Mouse (Mus musculus): ENCODE data around the gene Cdk8.
A peak's percentile ranks its signal among the peaks of the same experiment; 100 is the strongest.
"Not testable (repeated sequence)": the region's sequence is repeated elsewhere in the genome, so short reads cannot be mapped to it uniquely, and the experiment has no call there.

Cdk8 gene

DNA sequence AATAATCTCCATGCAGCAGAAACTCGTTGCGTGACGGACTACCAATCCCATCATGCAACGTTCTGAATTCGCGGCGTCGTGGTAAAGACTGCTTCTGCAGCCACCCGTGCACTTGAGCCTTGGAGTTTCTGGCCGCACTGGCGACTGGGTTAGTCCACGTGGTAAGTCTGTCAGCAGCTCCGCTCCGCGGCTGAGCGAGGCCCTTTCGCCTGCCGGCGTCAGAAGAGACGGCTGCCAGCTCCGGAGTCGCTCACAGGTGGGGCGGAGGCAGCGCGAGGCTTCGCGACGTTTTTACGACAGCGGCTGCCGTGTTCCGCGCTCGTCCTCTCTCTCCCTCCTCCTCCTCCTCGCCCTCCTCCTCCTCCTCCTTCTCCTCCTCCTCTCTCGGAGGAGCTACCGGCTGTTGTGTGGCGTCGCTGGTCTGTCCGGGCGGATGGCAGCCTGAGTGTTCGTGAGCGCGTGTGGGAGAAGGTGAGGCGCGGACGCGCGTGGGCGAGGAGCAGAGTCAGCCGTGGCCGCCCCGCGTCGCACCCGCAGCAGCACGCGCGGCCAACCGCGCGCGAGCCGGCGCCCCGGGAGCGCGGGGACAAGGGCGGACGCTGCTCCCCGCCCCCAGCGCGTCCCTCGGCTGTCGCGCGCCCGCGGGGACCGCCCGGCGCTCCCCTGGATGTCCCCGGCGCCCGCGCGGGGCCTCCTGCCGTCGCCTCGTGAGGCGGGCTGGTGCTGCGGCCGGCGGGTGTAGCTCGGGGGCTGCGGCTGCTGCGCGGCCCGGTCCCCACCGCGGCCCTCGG is at the start of gene Cdk8:
TSS of gene Cdk8 (plus strand) at position 367 of the 791 bp plus-strand sequence.
- DNase-seq (ENCODE audit: low read depth, low spot score): peak; percentile 73

DNA sequence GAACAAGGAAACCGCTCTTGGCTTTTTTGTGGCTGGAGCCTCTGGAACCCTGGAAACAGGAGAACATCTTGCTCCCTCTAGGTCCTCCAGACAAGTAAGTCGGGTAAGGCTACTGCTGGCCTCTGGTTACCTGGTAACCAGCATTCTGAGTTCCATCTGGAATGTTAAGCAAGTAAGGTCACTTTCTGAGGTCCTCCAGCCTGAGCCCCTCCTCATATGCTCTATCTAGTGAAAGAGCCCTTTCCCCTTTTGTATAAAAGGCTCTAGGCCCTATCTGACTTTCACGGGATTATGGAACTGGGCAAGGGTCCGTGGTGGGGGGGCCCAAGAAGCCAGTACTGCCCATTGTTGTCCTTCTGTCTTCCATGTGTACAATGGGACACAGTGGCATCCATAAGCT is 45.8 kb upstream of the Cdk8 start, which contains the start of gene 1700001J03Rik:
TSS of gene 1700001J03Rik (minus strand) at position 101 of the 400 bp plus-strand sequence.
- not testable (repeated sequence) for DNase-seq (ENCODE audit: low read depth, low spot score)

DNA sequence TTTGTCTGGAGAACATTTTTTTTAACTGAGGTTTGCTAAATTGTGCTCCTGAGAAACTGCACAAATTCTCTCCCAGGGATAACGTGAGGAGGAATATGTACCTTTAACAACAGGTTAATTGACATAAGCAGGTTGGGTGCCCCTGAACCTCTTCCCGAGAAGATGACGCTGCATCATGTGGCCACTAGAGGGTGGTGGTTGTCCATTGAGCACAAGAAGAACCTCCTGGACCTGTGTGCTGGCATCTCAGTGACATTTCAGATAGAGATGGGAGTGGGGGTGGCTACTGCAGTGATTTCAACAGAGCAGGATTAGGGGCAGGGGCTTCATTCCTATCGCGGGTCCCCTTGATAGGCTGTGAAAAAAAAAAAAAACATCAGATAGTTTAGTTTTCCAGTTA is 43.6 kb upstream of the Cdk8 start:
- not testable (repeated sequence) for DNase-seq (ENCODE audit: low read depth, low spot score)

GRCm38 (mm10) chr5:146188144-146188543 is 42.9 kb upstream of the Cdk8 start:
- DNase-seq (ENCODE audit: low read depth, low spot score): no peak

- no peak for DNase-seq (ENCODE audit: low read depth, low spot score)
Measured at GRCm38 (mm10) chr5:146188712-146189111, 42.3 kb upstream of the Cdk8 start.

DNA sequence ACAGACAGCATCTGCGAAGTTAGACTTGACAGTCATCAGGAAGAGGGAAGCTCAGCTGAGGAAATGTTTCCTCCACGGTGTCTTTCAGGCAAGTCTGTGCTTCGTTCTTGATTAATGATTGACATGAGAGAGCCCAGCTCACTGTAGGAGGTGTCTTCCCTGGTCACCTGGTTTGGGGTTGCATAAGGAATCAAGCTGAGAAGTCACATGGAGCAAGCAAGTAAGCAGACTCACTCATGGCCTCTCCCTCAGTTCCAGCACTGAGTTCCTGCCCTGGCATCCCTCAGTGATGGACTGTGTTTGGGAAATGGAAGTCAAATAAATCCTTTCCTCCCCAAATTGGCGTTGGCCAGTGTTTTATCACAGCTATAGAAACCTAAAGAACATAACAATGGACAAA is 40.9 kb upstream of the Cdk8 start:
- DNase-seq (ENCODE audit: low read depth, low spot score): no peak

DNA sequence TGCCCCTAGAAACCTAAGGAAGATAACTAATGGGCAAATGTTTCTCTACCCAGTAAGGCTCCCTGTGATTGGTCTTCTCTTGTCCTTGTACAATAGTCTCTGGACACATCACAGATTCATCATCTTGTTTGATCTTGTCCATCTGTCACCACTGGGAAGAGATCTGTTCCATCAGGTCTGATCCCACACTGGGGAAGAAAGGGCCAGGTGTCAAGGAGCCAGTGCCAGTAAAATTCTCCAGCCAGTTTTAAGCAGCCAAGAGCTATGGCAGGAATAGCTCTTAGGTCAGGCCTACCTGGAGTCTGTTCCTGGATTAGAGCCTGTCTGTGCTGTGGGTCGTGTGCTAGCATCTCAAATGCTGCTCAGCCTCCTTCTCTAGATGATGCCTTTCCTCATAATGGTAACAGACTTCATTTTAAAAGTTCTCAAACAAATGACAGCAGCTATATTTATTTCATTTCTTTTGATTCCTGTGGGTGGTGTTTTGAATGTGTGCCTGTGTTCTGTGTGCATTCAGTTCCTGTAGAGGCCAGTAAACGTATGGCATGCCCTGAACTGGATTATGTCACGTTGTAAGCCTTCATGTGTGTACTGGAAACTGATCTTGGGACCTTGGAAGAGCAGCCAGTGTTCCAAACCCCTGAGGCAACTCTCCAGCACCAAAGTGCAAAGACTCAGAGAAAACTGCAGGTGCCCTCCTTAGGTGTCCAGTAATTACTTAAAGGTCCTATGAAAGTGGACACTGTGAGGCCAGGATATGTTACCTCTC is 40.3 kb upstream of the Cdk8 start:
- no peak for DNase-seq (ENCODE audit: low read depth, low spot score)

- DNase-seq (ENCODE audit: low read depth, low spot score): no peak
Measured at GRCm38 (mm10) chr5:146193360-146193759, 37.7 kb upstream of the Cdk8 start.

DNA sequence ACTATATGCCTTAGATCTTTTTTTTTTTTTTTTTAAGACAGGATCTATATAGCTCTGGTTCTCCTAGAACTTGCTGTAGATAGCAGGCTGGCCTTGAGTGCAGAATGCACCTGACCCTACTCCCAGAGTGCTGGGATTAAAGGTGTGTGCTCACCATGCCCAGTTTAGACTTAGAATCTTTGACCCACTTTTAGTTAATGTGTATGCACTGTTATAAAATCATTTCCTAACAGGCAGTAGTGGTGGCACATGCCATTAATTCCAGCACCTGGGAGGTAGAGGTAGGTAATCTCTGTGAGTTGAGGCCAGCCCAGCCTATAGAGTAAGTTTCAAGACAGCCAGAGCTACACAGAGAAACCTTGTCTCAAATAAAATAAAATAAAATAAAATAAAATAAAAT is 32.0 kb upstream of the Cdk8 start:
- no peak for DNase-seq (ENCODE audit: low read depth, low spot score)

DNA sequence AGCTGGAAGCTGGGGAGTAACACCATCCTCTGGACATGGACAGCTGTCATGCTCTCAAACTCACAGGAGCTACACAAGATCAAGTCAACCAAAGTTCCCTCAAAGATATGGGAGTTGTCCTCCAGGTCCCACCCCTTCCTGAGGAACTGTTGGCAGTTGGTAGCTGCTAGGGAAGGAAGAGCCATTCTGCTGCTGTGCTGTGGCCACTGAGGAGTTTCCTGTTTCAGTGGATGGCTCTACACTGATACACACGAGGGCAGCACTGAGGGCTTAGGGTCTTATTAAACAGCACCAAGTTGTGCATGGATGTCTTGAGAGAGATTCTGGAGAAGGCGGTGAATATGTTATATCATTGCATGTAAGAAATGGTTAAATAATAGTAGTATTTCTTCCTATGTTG is 31.5 kb upstream of the Cdk8 start:
- no peak for DNase-seq (ENCODE audit: low read depth, low spot score)

DNA sequence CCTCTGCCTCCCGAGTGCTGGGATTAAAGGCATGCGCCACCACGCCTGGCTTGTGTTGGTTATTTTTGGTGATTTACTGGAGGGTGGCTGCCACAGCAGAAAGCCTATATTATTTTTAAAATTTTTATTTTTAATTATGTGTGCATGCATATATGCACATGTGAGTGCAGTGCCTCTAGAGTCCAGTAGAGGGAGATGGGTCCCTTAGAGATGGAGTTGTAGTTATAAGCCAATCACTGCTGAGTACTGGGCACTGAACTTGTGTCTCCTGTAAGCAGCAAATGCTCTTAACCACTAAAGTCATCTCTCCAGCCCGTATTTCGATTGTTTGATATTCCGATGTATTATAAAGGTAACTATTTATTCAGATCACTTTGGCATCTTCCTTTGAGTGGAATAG is 30.4 kb upstream of the Cdk8 start:
- DNase-seq (ENCODE audit: low read depth, low spot score): no peak

- no peak for DNase-seq (ENCODE audit: low read depth, low spot score)
Measured at GRCm38 (mm10) chr5:146203921-146204320, 27.1 kb upstream of the Cdk8 start.

- DNase-seq (ENCODE audit: low read depth, low spot score): no peak
Measured at GRCm38 (mm10) chr5:146205537-146205936, 25.5 kb upstream of the Cdk8 start.

DNA sequence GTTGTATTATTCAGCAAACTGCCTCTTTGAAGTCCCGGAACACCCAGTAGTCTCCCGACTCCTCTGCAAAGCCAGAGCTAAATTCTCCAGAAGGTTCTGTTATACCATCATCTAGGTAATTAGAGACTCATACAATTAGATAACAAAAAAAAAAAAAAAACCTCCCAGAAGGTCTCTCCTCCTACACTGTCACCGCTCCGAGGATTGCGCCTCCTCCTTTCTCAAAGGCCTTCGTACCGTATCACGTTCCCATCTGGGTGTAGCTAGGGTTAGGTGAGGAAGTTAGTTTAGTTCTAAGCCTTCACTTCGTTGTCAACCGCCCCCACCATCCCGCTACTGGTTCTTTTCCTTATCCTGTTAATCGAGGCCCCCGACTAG is 10.5 kb upstream of the Cdk8 start:
- DNase-seq (ENCODE audit: low read depth, low spot score): no peak

- peak; percentile 86 for DNase-seq (ENCODE audit: low read depth, low spot score)
Measured at GRCm38 (mm10) chr5:146220879-146221714, 9.9 kb upstream of the Cdk8 start, which contains the start of gene Rnf6. TSS of gene Rnf6 (minus strand) at chr5:146221555.

DNA sequence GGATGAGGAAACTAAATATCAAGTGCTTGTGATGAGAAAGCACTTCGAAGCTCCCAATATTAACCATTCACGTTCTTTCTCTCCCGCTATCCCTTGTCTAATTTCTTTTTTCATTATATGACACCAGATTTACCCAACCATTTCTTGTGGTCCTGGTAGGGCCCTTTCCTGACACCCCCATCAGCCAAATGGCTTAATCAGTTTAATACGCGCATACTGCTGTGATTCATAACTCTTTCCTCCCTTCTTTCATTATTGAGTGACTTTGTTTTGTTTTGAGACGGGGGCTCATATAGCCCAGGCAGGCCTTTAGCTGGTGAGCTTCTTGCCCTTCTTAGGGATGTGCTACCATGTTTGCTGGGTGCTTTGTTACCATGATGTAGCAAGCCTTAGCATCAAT is 9.3 kb upstream of the Cdk8 start:
- DNase-seq (ENCODE audit: low read depth, low spot score): no peak

- DNase-seq (ENCODE audit: low read depth, low spot score): no peak
Measured at GRCm38 (mm10) chr5:146223786-146224185, 7.2 kb upstream of the Cdk8 start.

DNA sequence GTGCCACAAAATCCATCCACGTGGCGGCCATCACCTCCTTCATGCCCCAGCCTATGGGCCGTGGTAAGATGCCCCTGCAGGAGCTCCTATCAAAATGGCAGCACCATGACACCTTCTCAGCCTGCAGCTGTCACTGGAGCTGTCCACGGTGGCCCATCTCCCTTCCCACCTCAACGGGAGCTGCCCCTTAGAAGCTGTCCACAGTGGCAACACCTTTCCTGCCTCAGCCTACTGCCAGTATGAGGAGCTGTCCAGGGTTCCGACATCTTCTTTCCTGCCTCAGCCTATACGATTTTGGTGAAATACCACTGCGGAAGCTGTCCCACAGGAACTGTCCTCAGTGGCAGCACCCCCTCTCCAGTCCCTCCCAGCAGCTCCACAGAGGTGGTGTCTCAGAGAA is 3.5 kb upstream of the Cdk8 start:
- no peak for DNase-seq (ENCODE audit: low read depth, low spot score)

GRCm38 (mm10) chr5:146229869-146230650 is 970 bp upstream of the Cdk8 start:
- no peak for DNase-seq (ENCODE audit: low read depth, low spot score)

DNA sequence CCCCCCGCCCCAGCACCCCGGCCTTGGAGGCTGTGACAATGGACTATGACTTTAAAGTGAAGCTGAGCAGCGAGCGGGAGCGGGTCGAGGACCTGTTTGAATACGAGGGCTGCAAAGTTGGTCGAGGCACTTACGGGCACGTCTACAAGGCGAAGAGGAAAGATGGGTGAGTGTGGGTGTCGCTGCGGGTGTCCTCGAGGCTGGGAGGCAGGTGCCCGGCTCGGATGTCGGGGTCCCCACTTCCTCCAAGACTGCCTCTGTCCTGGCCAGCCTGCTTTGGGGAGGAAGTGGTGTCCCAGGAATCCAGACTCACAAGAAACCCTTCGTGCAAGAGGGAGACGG is 596 bp downstream of the Cdk8 start:
- DNase-seq (ENCODE audit: low read depth, low spot score): no peak

- no peak for DNase-seq (ENCODE audit: low read depth, low spot score)
Measured at GRCm38 (mm10) chr5:146232056-146232675, 1.1 kb downstream of the Cdk8 start.

Data from WW6 (cell line).